Mouse (Mus musculus): ENCODE measurements around the gene Ly9. TPM values are rescaled to one million over a fixed set of nuclear protein-coding genes. Genes with fewer than 3 reads are reported as not detected.

Ly9 gene
- polyA plus RNA-seq, 1 experiment from 2014 or later: 0.16 TPM

DNA sequence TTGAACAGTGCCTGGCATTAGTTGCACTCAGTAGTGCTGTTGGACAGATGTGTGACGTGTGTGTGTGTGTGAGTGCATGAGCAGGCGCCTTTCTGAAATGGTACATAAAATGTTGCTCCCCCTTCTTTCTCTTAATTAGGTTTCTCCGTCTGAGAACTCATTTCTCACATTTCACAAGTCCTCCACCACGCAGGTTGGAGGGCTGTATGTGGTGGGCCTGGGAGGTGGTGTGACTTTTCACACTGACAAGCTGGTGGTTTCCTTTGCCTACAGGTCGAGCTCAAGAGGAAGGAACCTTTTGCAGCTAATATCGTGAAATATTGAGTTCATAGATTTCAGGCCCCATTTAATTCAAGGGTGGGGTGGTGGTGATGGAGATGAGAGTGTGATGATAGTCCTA lies 22.0 kb upstream of the Ly9 start:
- no peak overlapping the region for H3K4me2 ChIP-seq
- no peak overlapping the region for H3K4me3 ChIP-seq
- no peaks in the 10 kb centered on the region for H3K4me1 ChIP-seq (replicated peaks)
- no peaks in the 10 kb centered on the region for H3K36me3 ChIP-seq
- 84% methylated on average over 6 of the region's 6 CpGs for WGBS
- H3K9me3 ChIP-seq: no peaks in the 10 kb centered on the region; the same call in 1 of the 2 replicates
- H3K9ac ChIP-seq: no peak overlapping the region
- no peaks in the 10 kb centered on the region for H3K27me3 ChIP-seq
- no peak for ATAC-seq (ENCODE audit: low FRiP score)
- no peak overlapping the region for H3K27ac ChIP-seq

DNA sequence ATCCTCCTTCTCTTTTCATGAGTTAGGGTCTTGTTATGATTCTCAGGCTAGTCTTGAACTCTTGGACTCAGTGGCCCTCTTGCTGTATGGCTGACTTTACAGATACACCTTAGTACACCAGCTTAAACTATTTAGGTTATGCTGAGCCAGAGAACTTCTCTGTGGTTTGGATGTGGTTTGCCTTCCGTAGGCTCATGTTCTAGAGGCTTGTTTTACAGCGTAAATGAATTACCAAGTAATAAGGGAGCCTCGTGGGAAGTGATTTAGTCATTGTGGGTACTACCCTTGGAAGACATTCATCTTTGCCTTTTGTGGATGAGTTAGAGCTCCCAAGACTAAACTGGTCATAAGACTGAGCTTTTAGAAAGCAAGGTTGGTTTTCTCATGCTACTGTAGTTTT lies 20.6 kb upstream of the Ly9 start:
- Histone ChIP-seq H3K36me3 (no peaks in the 10 kb centered on the region), H3K9me3 (no peaks in the 10 kb centered on the region; the same call in 1 of the 2 replicates), H3K27me3 (no peaks in the 10 kb centered on the region), H3K27ac (no peak overlapping the region), H3K9ac (no peak overlapping the region), H3K4me2 (no peak overlapping the region), H3K4me3 (no peak overlapping the region), H3K4me1 (replicated peaks) (no peaks in the 10 kb centered on the region)
- no peak for ATAC-seq (ENCODE audit: low FRiP score)
- WGBS: 86% methylated on average over 3 of the region's 3 CpGs

DNA sequence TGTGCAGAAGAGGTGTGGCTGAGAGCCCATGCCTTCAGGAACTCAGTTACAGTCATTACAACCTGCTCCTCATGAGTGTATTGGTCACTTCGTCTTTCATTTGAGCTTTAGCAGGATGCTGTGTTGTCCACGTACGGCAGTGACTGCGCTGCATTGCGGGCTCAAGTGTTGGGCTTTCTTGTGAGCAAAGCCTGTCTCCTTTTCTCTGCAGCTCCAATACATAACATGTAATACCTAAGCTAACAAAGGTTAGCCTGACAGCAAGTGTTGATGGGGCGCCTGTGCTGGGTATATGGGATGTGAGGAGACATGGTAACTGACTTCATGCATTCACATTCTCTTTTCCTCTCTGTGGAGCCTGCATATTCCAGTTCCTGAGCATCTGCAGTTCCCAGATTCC lies 12.9 kb upstream of the Ly9 start:
- H3K9ac ChIP-seq: no peak overlapping the region
- no peak for ATAC-seq (ENCODE audit: low FRiP score)
- H3K4me1 ChIP-seq (replicated peaks): no peaks in the 10 kb centered on the region
- H3K36me3 ChIP-seq: no peaks in the 10 kb centered on the region
- no peaks in the 10 kb centered on the region for H3K27me3 ChIP-seq
- no peak overlapping the region for H3K4me3 ChIP-seq
- 93% methylated on average over 6 of the region's 6 CpGs for WGBS
- H3K4me2 ChIP-seq: no peak overlapping the region
- H3K27ac ChIP-seq: no peak overlapping the region
- no peaks in the 10 kb centered on the region; the same call in 1 of the 2 replicates for H3K9me3 ChIP-seq

DNA sequence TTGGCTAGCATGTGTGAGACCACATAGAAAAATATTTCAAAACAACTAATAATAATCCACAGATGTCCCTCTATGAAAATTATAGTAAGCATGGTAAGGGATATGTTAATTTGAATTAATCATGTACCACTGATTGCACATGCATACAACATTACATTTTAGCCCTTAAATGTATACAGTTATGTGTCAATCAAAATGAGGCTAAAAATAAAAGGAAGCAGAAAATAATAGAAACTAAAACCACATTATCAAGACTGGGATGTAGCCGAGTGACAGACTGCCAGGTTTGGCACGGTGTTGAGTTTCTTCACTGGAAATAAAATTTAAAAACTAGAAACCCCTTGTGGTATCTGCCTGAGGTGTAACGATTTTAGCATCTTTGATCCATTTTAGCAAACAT lies 12.4 kb upstream of the Ly9 start:
- Histone ChIP-seq H3K27me3 (no peaks in the 10 kb centered on the region), H3K4me2 (no peak overlapping the region), H3K4me3 (no peak overlapping the region), H3K9me3 (no peaks in the 10 kb centered on the region; the same call in 1 of the 2 replicates), H3K4me1 (replicated peaks) (no peaks in the 10 kb centered on the region), H3K27ac (no peak overlapping the region), H3K9ac (no peak overlapping the region), H3K36me3 (no peaks in the 10 kb centered on the region)
- no peak for ATAC-seq (ENCODE audit: low FRiP score)
- 93% methylated on average over 3 of the region's 3 CpGs for WGBS

DNA sequence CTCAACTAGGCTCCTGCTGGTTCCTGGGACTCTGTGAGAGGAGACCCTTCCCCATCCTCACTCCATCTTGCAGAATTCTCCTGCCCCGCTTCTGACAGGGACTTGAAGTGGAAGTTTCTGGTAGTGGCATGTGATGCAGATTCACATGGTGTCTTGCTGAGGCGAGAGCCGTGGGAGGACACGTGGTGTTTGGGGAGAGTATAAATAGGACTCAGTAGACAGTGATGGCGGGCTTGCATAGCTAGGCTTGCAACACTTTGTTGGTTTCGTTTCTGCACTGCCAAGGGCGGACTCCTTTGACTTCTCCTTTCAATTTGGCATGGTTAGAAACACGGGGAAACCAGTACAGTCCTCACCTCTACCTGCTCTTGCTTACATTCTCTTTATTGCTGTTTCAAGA lies 11.8 kb upstream of the Ly9 start:
- Histone ChIP-seq H3K4me2 (no peak overlapping the region), H3K9ac (no peak overlapping the region), H3K4me1 (replicated peaks) (no peaks in the 10 kb centered on the region), H3K27ac (no peak overlapping the region), H3K9me3 (no peaks in the 10 kb centered on the region; the same call in 1 of the 2 replicates), H3K36me3 (no peaks in the 10 kb centered on the region), H3K4me3 (no peak overlapping the region), H3K27me3 (no peaks in the 10 kb centered on the region)
- 89% methylated on average over 8 of the region's 8 CpGs for WGBS
- ATAC-seq (ENCODE audit: low FRiP score): no peak

DNA sequence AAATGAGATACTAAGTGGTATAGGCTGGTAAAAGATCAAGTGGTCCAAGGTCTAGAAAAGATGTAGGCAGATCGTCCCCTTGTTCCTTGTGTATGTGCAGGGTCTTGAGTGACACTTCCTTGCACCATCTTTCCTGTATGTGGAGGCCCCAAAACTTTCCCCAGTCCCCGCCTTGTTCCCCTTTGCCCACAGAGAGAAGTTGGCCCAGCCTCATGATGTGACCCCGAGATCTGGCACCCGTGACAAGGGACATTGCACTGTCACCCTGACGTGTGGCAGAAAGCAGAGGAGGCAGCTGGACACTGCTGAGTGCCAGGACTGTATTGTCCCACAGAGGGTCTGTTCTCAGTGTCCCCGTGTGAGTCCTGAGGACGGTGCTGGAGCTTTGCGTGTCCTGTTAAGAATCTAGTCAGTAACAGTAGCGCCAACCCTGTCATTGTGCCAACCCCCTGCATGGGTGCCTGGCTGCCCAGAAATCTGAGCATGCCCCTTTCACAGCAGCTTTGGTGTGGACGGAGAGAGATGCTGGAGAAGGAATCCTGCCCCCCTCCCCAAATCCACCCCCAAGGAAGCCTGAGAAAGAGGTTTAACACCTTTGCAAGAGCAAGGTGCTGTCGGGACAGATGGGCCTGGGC lies 9.8 kb upstream of the Ly9 start:
- Histone ChIP-seq H3K4me3 (no peak overlapping the region), H3K27ac (no peak overlapping the region), H3K9me3 (no peaks in the 10 kb centered on the region), H3K4me2 (no peak overlapping the region), H3K4me1 (replicated peaks) (no peaks in the 10 kb centered on the region), H3K27me3 (no peaks in the 10 kb centered on the region), H3K36me3 (no peaks in the 10 kb centered on the region), H3K9ac (no peak overlapping the region)
- 84% methylated on average over 11 of the region's 11 CpGs for WGBS
- ATAC-seq (ENCODE audit: low FRiP score): no peak

DNA sequence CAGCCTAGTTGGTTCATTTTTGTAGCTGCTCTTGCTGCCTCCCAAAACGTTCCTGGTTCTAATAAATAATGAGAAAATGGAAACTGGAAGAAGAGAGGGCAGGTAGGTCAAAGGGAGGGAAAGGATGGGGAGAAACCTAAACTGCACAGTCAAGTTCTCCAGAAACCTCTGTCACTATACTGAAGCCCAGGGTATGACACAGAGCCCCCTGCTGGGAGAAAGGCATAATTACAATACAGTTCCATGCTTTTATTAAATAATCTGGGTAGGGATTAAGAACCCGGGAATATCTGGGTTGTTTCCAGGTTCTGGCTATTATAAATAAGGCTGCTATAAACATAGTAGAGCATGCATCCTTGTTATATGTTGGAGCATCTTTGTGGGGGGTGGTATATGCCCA lies 6.8 kb upstream of the Ly9 start:
- Histone ChIP-seq H3K27ac (no peak overlapping the region), H3K27me3 (no peaks in the 10 kb centered on the region), H3K9me3 (no peaks in the 10 kb centered on the region), H3K4me3 (no peak overlapping the region), H3K4me2 (no peak overlapping the region), H3K36me3 (no peaks in the 10 kb centered on the region), H3K9ac (no peak overlapping the region), H3K4me1 (replicated peaks) (no peaks in the 10 kb centered on the region)
- ATAC-seq (ENCODE audit: low FRiP score): no peak
- 48% methylated on average over 2 of the region's 2 CpGs for WGBS

DNA sequence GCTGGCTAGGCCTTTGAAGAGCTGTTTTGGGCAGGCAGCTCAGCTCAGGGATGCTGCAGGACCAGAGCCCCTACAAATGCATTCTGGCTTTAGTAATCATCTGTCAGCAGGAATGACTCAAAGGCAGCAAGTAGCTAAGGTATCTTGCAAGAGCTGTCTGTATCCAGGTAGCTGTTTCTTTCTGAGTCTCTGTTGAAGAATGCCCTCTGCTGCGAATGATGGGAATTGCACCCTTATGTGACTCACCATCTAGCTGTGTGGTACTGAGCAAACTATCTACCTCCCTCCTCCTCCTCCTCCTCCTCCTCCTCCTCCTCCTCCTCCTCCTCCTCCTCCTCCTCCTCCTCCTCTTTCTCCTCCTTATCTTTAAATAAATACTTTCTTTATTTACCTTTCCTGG lies 3.6 kb upstream of the Ly9 start:
- H3K9me3 ChIP-seq: no peaks in the 10 kb centered on the region
- WGBS: 36% methylated on average over 1 of the region's 1 CpGs
- no peak overlapping the region for H3K4me3 ChIP-seq

DNA sequence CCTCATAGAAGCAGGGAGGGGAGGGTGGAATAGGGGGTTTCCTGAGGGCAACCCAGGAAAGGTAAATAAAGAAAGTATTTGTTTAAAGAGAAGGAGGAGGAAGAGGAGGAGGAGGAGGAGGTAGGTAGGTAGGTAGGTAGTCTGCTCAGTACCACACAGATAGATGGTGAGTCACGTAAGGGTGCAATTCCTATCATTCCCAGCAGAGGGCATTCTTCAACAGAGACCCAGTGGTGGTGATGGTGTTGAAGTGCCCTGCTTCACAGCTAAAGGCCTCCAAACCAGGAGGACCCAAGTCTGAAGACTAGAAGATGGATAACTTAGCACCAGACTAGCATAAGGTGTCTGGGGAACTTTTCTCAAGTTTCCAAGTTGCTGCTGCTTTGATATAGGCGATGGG lies 2.8 kb upstream of the Ly9 start:
- Histone ChIP-seq H3K36me3 (no peaks in the 10 kb centered on the region), H3K27me3 (no peaks in the 10 kb centered on the region), H3K4me1 (replicated peaks) (no peaks in the 10 kb centered on the region), H3K4me3 (no peak overlapping the region), H3K4me2 (no peak overlapping the region), H3K27ac (no peak overlapping the region), H3K9me3 (no peaks in the 10 kb centered on the region), H3K9ac (no peak overlapping the region)
- WGBS: 90% methylated on average over 2 of the region's 2 CpGs
- no peak for ATAC-seq (ENCODE audit: low FRiP score)

More for the DNA sequence above, 3.6 kb upstream of the Ly9 start:
- H3K27me3 ChIP-seq: no peaks in the 10 kb centered on the region
- ATAC-seq (ENCODE audit: low FRiP score): no peak
- no peak overlapping the region for H3K27ac ChIP-seq
- H3K9ac ChIP-seq: no peak overlapping the region
- no peaks in the 10 kb centered on the region for H3K36me3 ChIP-seq
- no peak overlapping the region for H3K4me2 ChIP-seq
- H3K4me1 ChIP-seq (replicated peaks): no peaks in the 10 kb centered on the region

DNA sequence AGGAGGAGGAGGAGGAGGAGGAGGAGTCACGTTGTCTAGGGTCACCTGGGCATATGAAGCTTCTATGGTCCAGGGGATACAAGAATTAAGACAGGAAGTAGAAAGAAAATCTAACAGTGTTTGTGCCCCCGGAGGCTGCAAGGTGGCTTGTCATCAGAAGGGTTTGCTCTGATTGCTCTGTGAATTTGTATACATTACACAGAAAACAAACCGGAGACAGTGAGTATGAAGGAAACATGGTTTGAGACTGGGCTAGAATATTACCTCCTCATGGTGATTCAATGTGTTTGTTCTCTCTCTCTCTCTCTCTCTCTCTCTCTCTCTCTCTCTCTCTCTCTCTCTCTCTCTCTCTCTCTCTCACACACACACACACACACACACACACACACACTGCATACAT lies 554 bp downstream of the Ly9 start:
- no peaks in the 10 kb centered on the region for H3K9me3 ChIP-seq
- no peak overlapping the region for H3K4me2 ChIP-seq
- no peaks in the 10 kb centered on the region for H3K27me3 ChIP-seq
- WGBS: 93% methylated on average over 3 of the region's 3 CpGs
- H3K4me1 ChIP-seq (replicated peaks): no peaks in the 10 kb centered on the region
- no peak overlapping the region for H3K4me3 ChIP-seq
- no peak overlapping the region for H3K27ac ChIP-seq
- no peak for ATAC-seq (ENCODE audit: low FRiP score)
- H3K36me3 ChIP-seq: no peaks in the 10 kb centered on the region
- no peak overlapping the region for H3K9ac ChIP-seq

DNA sequence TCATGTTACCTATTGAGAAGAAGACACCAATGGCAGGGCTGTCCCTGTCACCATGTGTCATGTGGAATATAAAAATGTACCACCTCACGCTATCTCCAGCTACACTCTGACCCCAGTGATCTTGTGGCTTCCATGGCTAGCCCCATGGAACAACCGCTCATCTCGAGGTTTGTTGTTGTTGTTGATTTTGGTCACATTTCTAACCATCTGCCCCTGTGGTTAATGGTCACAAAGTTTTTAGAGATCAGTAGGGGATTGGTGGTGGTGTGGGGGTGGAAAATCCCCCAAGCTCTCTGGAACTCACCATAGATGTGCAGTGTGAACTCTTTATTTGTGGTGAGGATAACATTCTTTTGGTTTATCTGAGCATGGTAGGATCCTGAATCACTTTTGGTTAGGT lies 2.5 kb downstream of the Ly9 start:
- H3K4me1 ChIP-seq (replicated peaks): no peaks in the 10 kb centered on the region
- H3K27me3 ChIP-seq: no peaks in the 10 kb centered on the region
- no peak overlapping the region for H3K4me2 ChIP-seq
- 87% methylated on average over 3 of the region's 3 CpGs for WGBS
- H3K4me3 ChIP-seq: no peak overlapping the region
- H3K27ac ChIP-seq: no peak overlapping the region
- H3K9me3 ChIP-seq: no peaks in the 10 kb centered on the region
- H3K9ac ChIP-seq: no peak overlapping the region
- no peak for ATAC-seq (ENCODE audit: low FRiP score)
- no peaks in the 10 kb centered on the region for H3K36me3 ChIP-seq

DNA sequence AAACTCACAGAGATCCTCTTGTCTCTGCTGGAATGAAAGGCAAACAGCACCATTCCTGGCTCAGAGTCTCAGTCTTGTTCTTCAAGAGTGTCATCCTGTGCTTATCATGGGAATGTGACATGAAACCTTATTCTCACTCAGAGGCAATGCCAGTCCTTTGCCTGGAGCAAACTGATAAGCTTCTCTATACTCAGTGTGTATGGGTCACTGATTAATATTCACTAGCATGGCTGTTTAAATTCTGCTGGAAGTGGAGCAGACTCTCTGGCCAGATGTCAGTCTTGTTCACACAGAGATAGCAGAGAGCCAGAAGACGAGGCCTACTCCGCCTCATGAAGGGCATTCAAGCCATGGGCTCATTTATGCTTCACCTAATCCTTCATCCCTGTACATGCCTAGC lies 22.6 kb downstream of the Ly9 start:
- 83% methylated on average over 2 of the region's 2 CpGs for WGBS
- no peak overlapping the region for H3K4me3 ChIP-seq
- H3K27me3 ChIP-seq: no peaks in the 10 kb centered on the region
- H3K9me3 ChIP-seq: no peaks in the 10 kb centered on the region
- no peaks in the 10 kb centered on the region for H3K4me1 ChIP-seq (replicated peaks)
- no peak overlapping the region for H3K9ac ChIP-seq
- no peak overlapping the region for H3K4me2 ChIP-seq
- no peak for ATAC-seq (ENCODE audit: low FRiP score)
- no peak overlapping the region for H3K27ac ChIP-seq
- H3K36me3 ChIP-seq: no peaks in the 10 kb centered on the region

DNA sequence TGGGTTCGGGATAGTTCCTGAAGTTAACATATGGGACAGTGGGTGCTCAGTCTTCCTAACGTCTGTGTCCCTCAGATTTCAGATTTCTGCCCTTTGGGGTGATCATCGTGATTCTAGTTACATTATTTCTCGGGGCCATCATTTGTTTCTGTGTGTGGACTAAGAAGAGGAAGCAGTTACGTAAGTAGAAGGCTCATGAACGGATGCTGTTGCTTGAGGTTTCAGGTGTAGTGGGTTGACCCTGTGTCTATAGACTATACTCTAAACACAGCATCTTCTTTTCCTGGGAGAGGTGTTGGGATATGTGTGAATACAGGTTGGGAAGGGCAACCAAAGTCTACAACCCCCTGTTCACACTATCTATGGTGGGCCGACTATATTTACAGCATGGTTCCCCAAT lies 30.0 kb downstream of the Ly9 start:
- H3K9ac ChIP-seq: no peak overlapping the region
- no peak for ATAC-seq (ENCODE audit: low FRiP score)

More for the DNA sequence above, 30.0 kb downstream of the Ly9 start:
- H3K4me1 ChIP-seq (replicated peaks): no peaks in the 10 kb centered on the region
- no peak overlapping the region for H3K4me2 ChIP-seq
- H3K27me3 ChIP-seq: no peaks in the 10 kb centered on the region
- H3K4me3 ChIP-seq: no peak overlapping the region
- no peak overlapping the region for H3K27ac ChIP-seq
- no peaks in the 10 kb centered on the region for H3K36me3 ChIP-seq
- H3K9me3 ChIP-seq: no peaks in the 10 kb centered on the region
- 86% methylated on average over 7 of the region's 7 CpGs for WGBS

Data from hindbrain, embryonic 13.5 days (tissue).